Mouse (Mus musculus): ENCODE data around the gene Ankrd45. TPM values are rescaled to one million over a fixed set of nuclear protein-coding genes. Genes with fewer than 3 reads are reported as not detected.
A peak's percentile ranks its signal among the peaks of the same experiment; 100 is the strongest.

Gene Ankrd45
- 4.3 and 5.7 TPM in 2 replicates for polyA plus RNA-seq (2016; fragmentation: Nextera tagmentation; extraction: Ambion mirVana)

DNA sequence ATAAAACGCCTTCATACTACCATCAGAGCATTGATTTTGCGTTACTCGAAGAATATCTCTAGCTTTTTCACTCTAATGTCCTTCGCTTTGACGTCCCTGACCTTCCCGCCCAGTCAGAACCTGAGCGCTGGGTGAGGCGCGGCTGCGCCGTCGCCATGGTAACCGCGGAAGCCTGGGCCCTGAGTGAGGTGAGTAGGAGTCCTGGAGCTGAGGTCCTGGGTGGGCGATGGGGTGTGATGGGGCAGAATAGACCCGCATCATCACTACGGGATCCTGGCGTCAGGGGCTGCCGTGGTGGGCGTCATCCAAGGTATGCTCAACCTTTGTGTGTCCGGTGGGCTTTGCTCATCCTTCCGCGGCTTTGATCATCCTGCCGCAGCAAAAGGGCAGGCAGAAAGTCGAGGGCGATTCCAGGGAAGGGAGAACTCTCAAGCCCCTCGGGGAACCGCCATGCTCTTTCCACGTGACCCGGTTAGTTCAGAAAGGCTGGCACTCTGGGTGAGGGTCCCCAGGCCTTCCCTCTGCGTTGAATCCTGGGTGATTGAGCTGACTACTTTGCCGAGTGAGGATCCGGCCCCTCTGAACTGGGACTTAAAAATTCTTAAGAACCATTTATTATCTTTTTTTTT, at the start of gene Ankrd45:
TSS of gene Ankrd45 (plus strand) at position 161 of the 629 bp plus-strand sequence.
- H3K36me3 ChIP-seq: no peaks in the 10 kb centered on the region
- H3K4me1 ChIP-seq: no peaks in the 10 kb centered on the region
- H3K27ac ChIP-seq: no peak within 1 kb of the TSS
- peak; percentile 80 for ATAC-seq (ENCODE audit: insufficient number of reproducible peaks, insufficient read depth, low FRiP score, low TSS enrichment)
- WGBS: 5% methylated on average over 33 of the region's 33 CpGs
- peak within 1 kb of the TSS; percentile 48 for H3K4me3 ChIP-seq
- peak within 1 kb of the TSS; percentile 55 for H3K9ac ChIP-seq
- no peaks in the 10 kb centered on the region for H3K9me3 ChIP-seq
- H3K27me3 ChIP-seq: no peaks in the 10 kb centered on the region
- peak within 1 kb of the TSS; percentile 71 for H3K4me2 ChIP-seq (replicated peaks)

DNA sequence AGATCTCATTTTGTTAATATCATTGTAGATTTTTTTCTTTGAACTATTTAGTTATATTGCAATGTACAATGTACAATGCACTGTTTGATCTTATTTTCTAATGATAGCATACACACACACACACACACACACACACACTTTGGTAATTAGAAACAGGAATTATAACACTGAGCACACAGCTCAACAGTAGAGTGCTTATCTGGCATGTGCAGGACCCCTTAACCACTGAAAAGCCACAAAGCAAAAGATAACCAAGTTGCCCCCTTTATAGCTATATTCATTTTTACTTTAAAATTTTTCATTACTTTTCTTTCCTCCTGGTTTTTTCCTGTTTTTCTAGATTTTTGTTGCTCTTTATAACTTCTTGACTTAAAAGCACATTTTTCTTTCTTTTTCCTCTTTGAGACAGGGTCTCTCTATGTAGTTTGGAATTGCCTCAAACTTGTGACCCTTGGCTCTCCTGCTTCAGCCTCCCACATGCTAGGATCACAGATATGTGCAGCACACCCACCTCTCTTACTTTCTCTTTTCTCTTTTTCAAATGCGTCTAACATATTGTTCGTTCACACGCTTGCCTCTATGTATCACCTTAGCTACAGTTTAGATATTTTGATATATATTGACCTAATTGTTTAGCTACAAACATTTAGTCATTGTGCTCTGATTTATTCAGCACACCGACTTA, 42.6 kb upstream of the Ankrd45 start:
- 92% methylated on average over 4 of the region's 4 CpGs for WGBS

DNA sequence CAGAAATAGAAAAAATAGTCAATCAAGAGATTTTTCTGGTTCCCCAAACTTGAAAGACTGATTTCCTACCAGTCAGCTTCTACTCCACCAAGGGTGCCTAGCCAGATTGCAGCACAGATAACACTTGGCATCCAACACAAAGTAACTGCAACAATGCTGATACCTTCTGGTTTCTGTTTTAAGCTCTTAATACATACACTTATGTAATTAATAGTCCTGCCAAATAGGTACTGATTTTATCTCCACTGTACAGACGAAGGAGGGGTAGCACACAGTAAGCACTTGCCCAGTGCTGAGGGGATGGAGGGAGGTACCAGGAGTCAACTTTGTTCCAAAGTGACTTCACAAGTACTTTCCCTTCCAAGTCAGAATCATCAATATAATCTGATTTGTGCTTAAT, 38.6 kb upstream of the Ankrd45 start:
- Histone ChIP-seq H3K36me3 (peaks cover 15% of the 10 kb centered on the region), H3K27ac (no peak overlapping the region)

More for the DNA sequence above, 42.6 kb upstream of the Ankrd45 start:
- no peaks in the 10 kb centered on the region for H3K4me1 ChIP-seq
- no peak overlapping the region for H3K9ac ChIP-seq
- no peak for ATAC-seq (ENCODE audit: insufficient number of reproducible peaks, insufficient read depth, low FRiP score, low TSS enrichment)
- no peak overlapping the region for H3K4me2 ChIP-seq (replicated peaks)
- H3K27me3 ChIP-seq: no peaks in the 10 kb centered on the region
- no peaks in the 10 kb centered on the region for H3K9me3 ChIP-seq
- no peak overlapping the region for H3K27ac ChIP-seq
- no peak overlapping the region for H3K4me3 ChIP-seq
- peaks cover 21% of the 10 kb centered on the region for H3K36me3 ChIP-seq

DNA sequence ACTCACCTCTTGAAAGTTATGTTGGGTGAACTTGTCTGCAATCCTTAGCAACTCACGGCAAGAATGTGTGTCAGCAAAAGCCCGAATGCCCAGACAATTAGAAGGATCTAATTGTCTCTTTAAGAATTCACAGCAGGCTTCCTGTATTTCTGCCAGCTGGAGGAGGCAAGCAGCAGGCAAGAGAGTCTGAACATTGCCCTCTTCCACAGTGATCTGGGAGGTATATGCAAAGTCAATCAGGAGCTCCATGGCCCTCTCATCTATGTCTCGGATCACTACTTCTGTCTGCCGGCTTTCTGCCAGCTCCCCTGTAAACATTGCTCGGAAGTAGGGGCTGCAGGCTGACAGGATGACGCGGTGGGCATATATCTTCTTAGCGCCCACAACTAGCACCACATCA, 33.3 kb upstream of the Ankrd45 start:
- no peaks in the 10 kb centered on the region for H3K9me3 ChIP-seq
- no peak for ATAC-seq (ENCODE audit: insufficient number of reproducible peaks, insufficient read depth, low FRiP score, low TSS enrichment)
- no peaks in the 10 kb centered on the region for H3K4me1 ChIP-seq
- no peak overlapping the region for H3K27ac ChIP-seq
- 90% methylated on average over 8 of the region's 8 CpGs for WGBS
- H3K4me3 ChIP-seq: no peak overlapping the region
- no peak overlapping the region for H3K4me2 ChIP-seq (replicated peaks)
- H3K9ac ChIP-seq: no peak overlapping the region
- no peaks in the 10 kb centered on the region for H3K27me3 ChIP-seq
- H3K36me3 ChIP-seq: peaks cover 12% of the 10 kb centered on the region

More for the DNA sequence above, 38.6 kb upstream of the Ankrd45 start:
- Histone ChIP-seq H3K4me2 (replicated peaks) (no peak overlapping the region), H3K9ac (no peak overlapping the region), H3K4me1 (no peaks in the 10 kb centered on the region), H3K27me3 (no peaks in the 10 kb centered on the region), H3K4me3 (no peak overlapping the region), H3K9me3 (no peaks in the 10 kb centered on the region)
- no peak for ATAC-seq (ENCODE audit: insufficient number of reproducible peaks, insufficient read depth, low FRiP score, low TSS enrichment)
- 82% methylated on average over 1 of the region's 1 CpGs for WGBS

DNA sequence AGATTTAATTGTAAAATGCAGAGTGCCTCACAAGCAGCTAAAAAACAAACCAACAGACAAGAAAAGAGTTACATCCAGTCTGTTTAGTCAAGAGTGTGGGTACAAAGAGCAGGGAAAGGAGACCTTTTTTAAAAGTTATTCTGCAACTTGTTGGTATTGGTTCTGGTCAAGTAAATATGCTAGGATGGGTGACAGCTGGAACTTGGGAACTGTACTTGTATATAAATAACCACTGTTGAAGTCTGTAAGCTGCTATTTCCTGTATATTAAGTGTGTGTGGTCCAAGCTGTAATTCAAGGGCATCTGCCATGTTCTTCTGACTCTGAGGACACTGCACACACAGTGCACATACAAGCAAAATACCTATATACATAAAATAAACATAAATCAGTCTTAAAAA, 27.9 kb upstream of the Ankrd45 start:
- no peak for ATAC-seq (ENCODE audit: insufficient number of reproducible peaks, insufficient read depth, low FRiP score, low TSS enrichment)
- Histone ChIP-seq H3K36me3 (peaks cover 1% of the 10 kb centered on the region), H3K4me3 (no peak overlapping the region), H3K27ac (no peak overlapping the region), H3K27me3 (no peaks in the 10 kb centered on the region), H3K4me1 (no peaks in the 10 kb centered on the region), H3K9me3 (no peaks in the 10 kb centered on the region), H3K9ac (no peak overlapping the region), H3K4me2 (replicated peaks) (no peak overlapping the region)

DNA sequence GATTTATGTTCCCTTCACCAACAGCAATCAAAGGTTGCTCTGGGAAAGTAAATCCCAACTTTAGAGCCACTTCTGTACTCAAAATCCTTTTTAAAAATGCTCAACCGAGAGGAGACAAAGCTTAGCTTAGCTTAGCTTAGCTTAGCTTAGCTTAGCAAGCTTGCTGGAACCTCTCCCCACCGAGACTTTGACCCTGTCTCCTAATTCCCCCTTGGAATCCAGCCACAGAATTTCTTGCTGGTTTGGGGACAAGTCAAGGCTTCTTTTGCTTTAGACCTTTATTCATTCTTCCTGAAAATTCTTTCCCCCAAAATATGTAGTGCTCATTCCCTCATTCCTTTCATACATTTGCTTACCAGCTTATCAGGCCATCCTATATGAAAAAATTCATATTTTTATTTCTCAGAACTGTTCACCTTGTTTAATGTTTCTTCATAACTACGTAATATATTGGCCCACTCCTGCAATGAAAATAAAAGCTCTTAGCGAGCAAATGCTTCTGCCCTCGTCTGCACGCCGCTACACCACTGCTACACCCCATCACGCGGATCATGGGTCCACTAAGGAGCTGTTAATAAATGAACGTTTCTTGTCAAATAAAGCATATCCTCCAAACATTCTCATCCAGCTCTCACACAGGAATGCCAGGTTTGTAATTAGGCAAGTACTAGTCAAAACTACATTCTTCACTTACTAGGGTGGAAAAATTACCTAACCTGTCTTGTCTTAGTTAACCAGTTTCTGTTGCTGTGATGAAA, 19.7 kb upstream of the Ankrd45 start:
- Histone ChIP-seq H3K36me3 (no peaks in the 10 kb centered on the region), H3K27ac (no peak overlapping the region), H3K4me1 (no peaks in the 10 kb centered on the region), H3K27me3 (no peaks in the 10 kb centered on the region), H3K9ac (no peak overlapping the region), H3K4me2 (replicated peaks) (no peak overlapping the region), H3K4me3 (no peak overlapping the region), H3K9me3 (no peaks in the 10 kb centered on the region)
- 92% methylated on average over 10 of the region's 10 CpGs for WGBS
- ATAC-seq (ENCODE audit: insufficient number of reproducible peaks, insufficient read depth, low FRiP score, low TSS enrichment): no peak

DNA sequence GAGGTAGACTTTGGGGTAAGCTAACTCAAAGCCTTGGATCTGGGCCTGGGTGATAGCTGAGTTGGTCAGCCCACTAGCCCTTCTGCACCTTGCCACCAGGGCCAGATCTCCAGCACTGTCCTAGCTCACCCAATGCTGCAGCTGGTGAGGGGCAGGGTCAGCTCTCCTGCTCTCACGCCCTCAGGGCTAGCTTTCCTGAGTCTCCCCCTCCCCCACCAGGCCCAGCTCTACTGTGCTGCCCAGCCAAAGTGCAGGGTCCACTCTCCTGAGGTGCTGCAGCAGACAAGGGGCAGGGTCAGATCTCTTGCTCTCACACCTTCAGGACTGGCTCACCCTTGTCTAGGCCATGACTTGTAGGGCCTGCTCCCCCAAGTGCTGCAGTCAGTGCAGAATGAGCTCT, 16.0 kb upstream of the Ankrd45 start:
- WGBS: 60% methylated on average over 1 of the region's 1 CpGs
- Histone ChIP-seq H3K27me3 (no peaks in the 10 kb centered on the region), H3K4me2 (replicated peaks) (no peak overlapping the region), H3K36me3 (no peaks in the 10 kb centered on the region), H3K9me3 (no peaks in the 10 kb centered on the region), H3K9ac (no peak overlapping the region), H3K4me3 (no peak overlapping the region), H3K4me1 (peaks cover 7% of the 10 kb centered on the region), H3K27ac (no peak overlapping the region)
- ATAC-seq (ENCODE audit: insufficient number of reproducible peaks, insufficient read depth, low FRiP score, low TSS enrichment): peak; percentile 68; the same call in 1 of the 2 replicates

DNA sequence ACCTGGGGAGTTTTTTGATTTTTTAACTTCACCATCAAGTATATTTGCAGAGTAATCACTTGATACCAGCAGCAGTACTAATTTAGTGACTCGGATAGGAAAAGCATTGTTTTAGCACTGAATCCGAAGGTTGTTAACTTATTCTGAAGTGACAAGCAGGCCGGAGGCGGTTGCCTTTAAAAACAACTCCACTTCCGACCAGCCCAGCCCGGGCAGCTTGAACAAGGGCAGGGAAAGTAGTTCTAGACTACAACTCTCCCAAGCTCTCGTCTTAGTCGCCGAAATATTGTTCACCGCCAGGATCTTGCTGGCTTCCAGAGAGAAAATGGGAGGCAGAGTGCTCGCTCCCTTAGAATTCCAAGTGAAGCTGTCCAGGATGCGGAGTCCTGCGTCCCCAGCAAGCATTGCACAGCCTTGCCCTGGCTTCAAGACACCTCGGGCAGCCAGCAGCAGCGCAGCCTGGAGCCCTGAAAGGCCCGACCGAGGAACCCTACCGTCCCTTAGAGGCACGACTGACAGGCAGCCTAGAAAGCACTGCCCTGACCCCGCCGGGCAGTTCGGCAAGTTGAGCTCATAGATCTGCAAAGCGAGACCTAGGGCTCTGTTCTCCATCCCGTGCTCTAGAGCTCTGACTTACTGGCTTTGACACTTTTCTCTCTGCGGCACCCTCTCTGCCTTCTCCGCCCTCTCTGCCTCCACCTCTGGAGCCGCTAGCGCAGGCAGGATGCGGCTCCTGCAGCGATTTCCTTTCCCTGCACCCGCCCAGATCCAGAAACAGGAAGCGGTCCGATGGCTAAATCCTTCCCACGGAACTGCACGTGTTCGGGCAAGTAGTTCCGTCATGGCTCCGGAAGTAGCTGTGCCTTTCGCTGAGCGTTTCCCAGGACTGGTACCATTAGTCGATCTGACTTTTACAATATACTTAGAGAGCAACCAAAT, 11.5 kb upstream of the Ankrd45 start, which contains the start of gene Klhl20:
TSS of gene Klhl20 (minus strand) at position 786 of the 939 bp plus-strand sequence.
- WGBS: 2% methylated on average over 41 of the region's 41 CpGs
- Histone ChIP-seq H3K27ac (peak within 1 kb of the TSS; percentile 82), H3K9me3 (no peaks in the 10 kb centered on the region), H3K9ac (peak within 1 kb of the TSS; percentile 85), H3K27me3 (no peaks in the 10 kb centered on the region), H3K4me1 (peaks cover 7% of the 10 kb centered on the region), H3K36me3 (no peaks in the 10 kb centered on the region), H3K4me3 (peak within 1 kb of the TSS; percentile 79), H3K4me2 (replicated peaks) (peak within 1 kb of the TSS; percentile 81)
- ATAC-seq (ENCODE audit: insufficient number of reproducible peaks, insufficient read depth, low FRiP score, low TSS enrichment): peak; percentile 90

DNA sequence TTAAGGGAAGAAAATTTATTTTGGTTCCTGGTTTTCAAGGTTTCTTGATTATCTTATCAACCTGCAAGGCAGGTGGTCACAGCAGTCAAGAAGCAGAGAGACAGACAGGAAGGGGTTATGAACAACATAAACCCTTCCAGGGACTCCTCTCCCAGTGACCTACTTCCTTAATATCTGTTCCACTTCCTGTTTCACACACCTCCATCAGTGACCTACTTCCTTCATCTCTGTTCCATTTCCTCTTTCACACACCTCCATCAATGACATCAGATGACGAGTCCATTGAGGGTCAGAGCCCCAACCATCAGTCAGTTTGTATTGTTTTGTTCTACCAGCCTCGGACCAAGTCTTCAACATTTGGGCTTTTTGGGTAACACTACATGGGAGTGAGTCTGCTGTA, 3.0 kb upstream of the Ankrd45 start:
- H3K4me1 ChIP-seq: no peaks in the 10 kb centered on the region
- no peaks in the 10 kb centered on the region for H3K9me3 ChIP-seq
- H3K27me3 ChIP-seq: no peaks in the 10 kb centered on the region
- 83% methylated on average over 2 of the region's 2 CpGs for WGBS
- no peak overlapping the region for H3K27ac ChIP-seq
- no peak overlapping the region for H3K9ac ChIP-seq
- no peak overlapping the region for H3K4me3 ChIP-seq
- ATAC-seq (ENCODE audit: insufficient number of reproducible peaks, insufficient read depth, low FRiP score, low TSS enrichment): no peak
- no peaks in the 10 kb centered on the region for H3K36me3 ChIP-seq
- H3K4me2 ChIP-seq (replicated peaks): no peak overlapping the region

DNA sequence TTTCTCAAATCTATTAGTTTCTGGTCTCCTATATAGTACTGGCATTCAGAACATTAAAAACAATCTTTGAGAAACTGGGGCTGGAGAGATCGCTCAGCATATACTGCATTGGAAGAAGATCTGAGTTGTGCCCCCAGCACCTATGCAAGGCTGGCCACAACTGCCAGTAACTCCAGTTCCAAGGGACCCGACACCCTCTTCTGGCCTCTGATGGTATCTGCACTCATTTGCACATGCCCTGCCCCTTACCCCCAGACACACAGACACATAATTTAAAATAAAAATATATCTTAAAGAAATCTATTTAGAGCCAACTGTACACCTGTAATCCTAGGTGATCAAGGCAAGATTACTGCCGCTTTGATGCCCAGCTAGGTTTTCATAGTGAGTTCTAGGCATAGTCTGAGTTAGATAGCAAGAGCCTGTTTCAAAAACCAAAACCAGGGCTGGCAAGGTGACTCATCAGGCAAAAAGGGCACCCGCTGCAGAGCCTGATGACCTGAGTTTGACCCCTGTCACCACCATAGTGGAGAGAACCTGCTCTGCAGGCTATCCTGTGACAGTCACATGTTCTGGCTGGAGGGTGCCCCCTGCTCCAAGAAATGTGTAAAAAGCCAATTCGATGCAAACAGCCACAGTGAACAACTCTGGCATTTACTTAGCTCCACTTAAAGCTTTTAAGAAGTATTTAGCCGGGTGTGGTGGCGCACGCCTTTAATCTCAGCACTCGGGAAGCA, 2.3 kb upstream of the Ankrd45 start:
- no peaks in the 10 kb centered on the region for H3K36me3 ChIP-seq
- no peaks in the 10 kb centered on the region for H3K9me3 ChIP-seq
- WGBS: 80% methylated on average over 9 of the region's 9 CpGs
- H3K9ac ChIP-seq: no peak overlapping the region
- H3K27me3 ChIP-seq: no peaks in the 10 kb centered on the region
- no peaks in the 10 kb centered on the region for H3K4me1 ChIP-seq
- no peak overlapping the region for H3K27ac ChIP-seq
- H3K4me2 ChIP-seq (replicated peaks): no peak overlapping the region
- H3K4me3 ChIP-seq: no peak overlapping the region
- ATAC-seq (ENCODE audit: insufficient number of reproducible peaks, insufficient read depth, low FRiP score, low TSS enrichment): no peak

Data from embryonic facial prominence, embryonic 12.5 days (tissue).